Mouse (Mus musculus): ENCODE data around the gene Gsk3a. TPM values are rescaled to one million over a fixed set of nuclear protein-coding genes. Genes with fewer than 3 reads are reported as not detected.

The Gsk3a gene
- total and polyA plus RNA-seq, 3 experiments: 45.8 to 76.1 (median 47.5) TPM

GRCm38 (mm10) chr7:25249314-25250140 is 11.9 kb upstream of the Gsk3a start:
- peaks cover 5 to 31% of the 10 kb centered on the region in 2 experiments; a peak in 3 of 4 replicates for H3K4me1 ChIP-seq (ENCODE audit: control insufficient read depth in 1 of 2, insufficient read depth in 2 of 2)
- dilution Hi-C loops (cut with MboI; ENCODE audit: extremely low pct_ligation_motif_present, extremely low pct_unique_long_range_greater_than_20kb, low sequenced_read_pairs): no loop called here
- peak overlapping the region; percentile 87 for H3K9ac ChIP-seq (ENCODE audit: insufficient read depth, low read depth)

GRCm38 (mm10) chr7:25248846-25249313 is 11.2 kb upstream of the Gsk3a start:
- peak overlapping the region; percentile 87 for H3K9ac ChIP-seq (ENCODE audit: insufficient read depth, low read depth)
- H3K4me2 ChIP-seq (ENCODE audit: insufficient read depth, low read depth, poor library complexity, severe bottlenecking): peak overlapping the region; percentile 60
- DNase-seq (ENCODE audit: extremely low read depth): no peak
- peak overlapping the region; percentile 48 to 94 (median 94) for H3K4me3 ChIP-seq (replicated peaks in 1 of 3; ENCODE audit: low read depth in 2 of 3, low read length in 2 of 3, poor library complexity in 1 of 3)
- H3K9me3 ChIP-seq (replicated peaks; ENCODE audit: low read length): no peaks in the 10 kb centered on the region
- H3K4me1 ChIP-seq (ENCODE audit: control insufficient read depth in 1 of 2, insufficient read depth in 2 of 2): peaks cover 5 to 31% of the 10 kb centered on the region in 2 experiments; a peak in 3 of 4 replicates
- in situ Hi-C loops (cut with MboI; ENCODE audit: low pct_ligation_motif_present, low pct_unique_long_range_greater_than_20kb, low sequenced_read_pairs): no loop called here
- peaks cover 17% of the 10 kb centered on the region for H3K79me2 ChIP-seq (replicated peaks; ENCODE audit: control insufficient read depth, extremely low read depth, insufficient read depth, poor library complexity, severe bottlenecking)
- H3K27me3 ChIP-seq (replicated peaks): peaks cover 2% of the 10 kb centered on the region
- peak; percentile 80 for TF ChIP-seq BHLHE40 (IDR thresholded peaks at IDR 0.05; ENCODE audit: low read depth, low read length)
- TF ChIP-seq SIN3A (IDR thresholded peaks at IDR 0.05; ENCODE audit: low read length): peak; percentile 40; the same call in 1 of the 2 replicates
- TF ChIP-seq MAX (IDR thresholded peaks at IDR 0.05; ENCODE audit: low read length): 0 out of 2 replicates have a peak, but pooled peaks have one; percentile 40
- TF ChIP-seq EP300 (IDR thresholded peaks at IDR 0.05; ENCODE audit: low read length): no peak
- no peak for TF ChIP-seq CHD1 (IDR thresholded peaks at IDR 0.05; ENCODE audit: low read depth, low read length)
- no peak for TF ChIP-seq POLR2A (IDR thresholded peaks at IDR 0.05; ENCODE audit: low read depth, low read length)
- dilution Hi-C loops (cut with MboI; ENCODE audit: extremely low pct_ligation_motif_present, extremely low pct_unique_long_range_greater_than_20kb, low sequenced_read_pairs): no loop called here
- no peak overlapping the region for H3K27ac ChIP-seq (ENCODE audit: insufficient read depth, low read depth)
- peaks cover 11 to 29% of the 10 kb centered on the region in 2 experiments for H3K36me3 ChIP-seq (replicated peaks in 1 of 2; ENCODE audit: control insufficient read depth in 1 of 2, insufficient read depth in 1 of 2, low read length in 1 of 2)

More at GRCm38 (mm10) chr7:25249314-25250140, 11.9 kb upstream of the Gsk3a start:
- Histone ChIP-seq H3K27me3 (replicated peaks) (peaks cover 4% of the 10 kb centered on the region), H3K9me3 (replicated peaks; ENCODE audit: low read length) (no peaks in the 10 kb centered on the region), H3K27ac (ENCODE audit: insufficient read depth, low read depth) (peak overlapping the region; percentile 44; the same call in 1 of the 2 replicates), H3K4me3 (replicated peaks in 1 of 3; ENCODE audit: low read depth in 2 of 3, low read length in 2 of 3, poor library complexity in 1 of 3) (peak overlapping the region; percentile 85 to 94 (median 94)), H3K79me2 (replicated peaks; ENCODE audit: control insufficient read depth, extremely low read depth, insufficient read depth, poor library complexity, severe bottlenecking) (peaks cover 17% of the 10 kb centered on the region), H3K4me2 (ENCODE audit: insufficient read depth, low read depth, poor library complexity, severe bottlenecking) (peak overlapping the region; percentile 60), H3K36me3 (replicated peaks in 1 of 2; ENCODE audit: control insufficient read depth in 1 of 2, insufficient read depth in 1 of 2, low read length in 1 of 2) (peaks cover 7 to 24% of the 10 kb centered on the region in 2 experiments)
- in situ Hi-C loops (cut with MboI; ENCODE audit: low pct_ligation_motif_present, low pct_unique_long_range_greater_than_20kb, low sequenced_read_pairs): no loop called here
- TF ChIP-seq SIN3A (IDR thresholded peaks at IDR 0.05; ENCODE audit: low read length) (0 out of 2 replicates have a peak, but pooled peaks have one; percentile 37), CHD1 (IDR thresholded peaks at IDR 0.05; ENCODE audit: low read depth, low read length) (no peak), CHD2 (IDR thresholded peaks at IDR 0.05; ENCODE audit: low read length) (peak; percentile 62)
- DNase-seq (ENCODE audit: extremely low read depth): peak; percentile 65

GRCm38 (mm10) chr7:25248018-25248647 is 10.5 kb upstream of the Gsk3a start:
- TF ChIP-seq ELF1 (IDR thresholded peaks at IDR 0.05; ENCODE audit: low read depth, low read length): no peak
- TF ChIP-seq MYC (IDR thresholded peaks at IDR 0.05; ENCODE audit: low read depth, low read length): peak; percentile 28; the same call in 1 of the 2 replicates
- Histone ChIP-seq H3K27me3 (replicated peaks) (peaks cover 2% of the 10 kb centered on the region), H3K9ac (ENCODE audit: insufficient read depth, low read depth) (no peak overlapping the region; the same call in 1 of the 2 replicates), H3K9me3 (replicated peaks; ENCODE audit: low read length) (no peaks in the 10 kb centered on the region), H3K4me1 (ENCODE audit: control insufficient read depth in 1 of 2, insufficient read depth in 2 of 2) (peaks cover 5 to 31% of the 10 kb centered on the region in 2 experiments; a peak in 3 of 4 replicates), H3K36me3 (replicated peaks in 1 of 2; ENCODE audit: control insufficient read depth in 1 of 2, insufficient read depth in 1 of 2, low read length in 1 of 2) (peaks cover 11 to 32% of the 10 kb centered on the region in 2 experiments), H3K27ac (ENCODE audit: insufficient read depth, low read depth) (no peak overlapping the region), H3K4me2 (ENCODE audit: insufficient read depth, low read depth, poor library complexity, severe bottlenecking) (0 out of 2 replicates have a peak overlapping the region, but pooled peaks have one; percentile 60), H3K4me3 (replicated peaks in 1 of 3; ENCODE audit: low read depth in 2 of 3, low read length in 2 of 3, poor library complexity in 1 of 3) (no peak overlapping the region), H3K79me2 (replicated peaks; ENCODE audit: control insufficient read depth, extremely low read depth, insufficient read depth, poor library complexity, severe bottlenecking) (peaks cover 17% of the 10 kb centered on the region)
- dilution Hi-C loops (cut with MboI; ENCODE audit: extremely low pct_ligation_motif_present, extremely low pct_unique_long_range_greater_than_20kb, low sequenced_read_pairs) (no loop called here), in situ Hi-C loops (cut with MboI; ENCODE audit: low pct_ligation_motif_present, low pct_unique_long_range_greater_than_20kb, low sequenced_read_pairs) (no loop called here)
- DNase-seq (ENCODE audit: extremely low read depth): no peak

Measured in CH12.LX (cell line).